ENCODE assay signal across 17 mouse cellular contexts in the genomic region with DNA sequence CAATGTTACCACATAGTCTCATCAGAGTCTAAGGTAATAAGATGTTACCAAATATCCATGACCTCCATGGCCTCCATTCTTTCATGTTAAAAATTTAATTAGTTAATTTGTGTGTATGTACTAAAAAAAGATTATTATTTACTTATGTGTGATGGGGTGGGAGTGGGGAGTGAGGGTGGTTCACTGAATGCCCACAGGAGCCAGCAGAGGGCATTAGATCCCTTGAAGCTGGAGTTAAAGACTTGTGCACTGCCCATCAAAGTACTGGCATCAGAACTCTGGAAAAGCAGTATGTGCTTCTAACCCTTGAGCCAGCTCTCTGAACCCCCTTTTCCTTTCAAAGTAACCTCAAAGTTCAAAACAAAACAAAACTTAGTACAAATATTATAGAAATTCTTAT. TPM values are rescaled to one million over a fixed set of nuclear protein-coding genes. Genes with fewer than 3 reads are reported as not detected.
DNase-seq lines count a peak whose midpoint lies in the region; ATAC-seq and TF ChIP-seq lines count a peak whose summit lies in the region.
"Had no signal": no experiment of that assay in that cellular context is flagged by ENCODE, and none has a peak within 500 bp of the region (broad histone marks: within the 10 kb centered on the region; RNA-seq: fewer than 3 reads in every experiment).

No protein-coding gene starts in this region.

- no peak overlapping the region for H3K4me2 ChIP-seq in liver, postnatal 0 days (ENCODE audit: low read depth, low read length)
- no peak overlapping the region for H3K4me2 ChIP-seq in CH12.LX (ENCODE audit: insufficient read depth, low read depth, poor library complexity, severe bottlenecking)
- H3K4me2 ChIP-seq: forebrain, embryonic 15.5 days; hindbrain, embryonic 15.5 days; limb, embryonic 12.5 days; lung, embryonic 15.5 days; midbrain, embryonic 12.5 days had no signal

- peak; percentile 24 for TF ChIP-seq RAD21 in CH12.LX (IDR thresholded peaks at IDR 0.05; ENCODE audit: low read depth, low read length)

- no peak overlapping the region for H3K27ac ChIP-seq in heart, adult 2 months
- no peak overlapping the region for H3K27ac ChIP-seq in liver, postnatal 0 days (ENCODE audit: low read depth)
- H3K27ac ChIP-seq in CH12.LX (ENCODE audit: insufficient read depth, low read depth): no peak overlapping the region
- H3K27ac ChIP-seq: forebrain, embryonic 15.5 days; hindbrain, embryonic 15.5 days; limb, embryonic 12.5 days; lung, embryonic 15.5 days; midbrain, embryonic 12.5 days had no signal

- dilution Hi-C loops in CH12.LX (cut with MboI; ENCODE audit: extremely low pct_ligation_motif_present, extremely low pct_unique_long_range_greater_than_20kb, low sequenced_read_pairs): no loop called here

- DNase-seq in heart, adult 2 months: no peak
- no peak for DNase-seq in heart, postnatal 14 days
- no peak for DNase-seq in liver, postnatal 0 days
- DNase-seq in liver: no peak
- DNase-seq in CH12.LX (ENCODE audit: extremely low read depth): no peak
- DNase-seq in brain, embryonic 14.5 days (ENCODE audit: low read depth): peak; percentile 11
- no peak for DNase-seq in right cerebral cortex, postnatal 14 days
- DNase-seq: cerebellum, adult 9-10 months; embryo, embryonic 11 days; heart, adult 18-20 months; heart, postnatal 10 days; kidney, adult 9 months had no signal

- no peaks in the 10 kb centered on the region for H3K9me3 ChIP-seq in liver, postnatal 0 days (ENCODE audit: low read length)
- no peaks in the 10 kb centered on the region for H3K9me3 ChIP-seq in CH12.LX (replicated peaks; ENCODE audit: low read length)
- H3K9me3 ChIP-seq: forebrain, embryonic 15.5 days; hindbrain, embryonic 15.5 days; limb, embryonic 12.5 days; lung, embryonic 15.5 days; midbrain, embryonic 12.5 days had no signal

- in situ Hi-C loops in CH12.LX (cut with MboI; ENCODE audit: low pct_ligation_motif_present, low pct_unique_long_range_greater_than_20kb, low sequenced_read_pairs): no loop called here

- no peaks in the 10 kb centered on the region for H3K27me3 ChIP-seq in heart, adult 2 months (ENCODE audit: control insufficient read depth, insufficient read depth, low read length)
- H3K27me3 ChIP-seq in liver, postnatal 0 days (ENCODE audit: insufficient read depth, low read length): no peaks in the 10 kb centered on the region
- H3K27me3 ChIP-seq in CH12.LX (replicated peaks): no peaks in the 10 kb centered on the region
- H3K27me3 ChIP-seq: forebrain, embryonic 15.5 days; hindbrain, embryonic 15.5 days; limb, embryonic 12.5 days; lung, embryonic 15.5 days; midbrain, embryonic 12.5 days had no signal

- ATAC-seq in liver, postnatal 0 days: no peak
- ATAC-seq: forebrain, embryonic 15.5 days had no signal

- no peak overlapping the region for H3K4me3 ChIP-seq in heart, adult 2 months
- H3K4me3 ChIP-seq in liver, postnatal 0 days (ENCODE audit: low read depth, low read length): no peak overlapping the region
- H3K4me3 ChIP-seq in CH12.LX (replicated peaks in 1 of 3; ENCODE audit: low read depth in 2 of 3, low read length in 2 of 3, poor library complexity in 1 of 3): no peak overlapping the region
- H3K4me3 ChIP-seq: forebrain, embryonic 15.5 days; hindbrain, embryonic 15.5 days; limb, embryonic 12.5 days; lung, embryonic 15.5 days; midbrain, embryonic 12.5 days had no signal

- no peaks in the 10 kb centered on the region for H3K79me2 ChIP-seq in heart, adult 2 months (replicated peaks; ENCODE audit: control insufficient read depth, insufficient read depth, low read length)
- H3K79me2 ChIP-seq in CH12.LX (replicated peaks; ENCODE audit: control insufficient read depth, extremely low read depth, insufficient read depth, poor library complexity, severe bottlenecking): no peaks in the 10 kb centered on the region

- intact Hi-C loops in heart, adult 2 months (cut with DNase I): no loop called here
- intact Hi-C loops in heart, postnatal 14 days (cut with DNase I): no loop called here

- no peak overlapping the region for H3K9ac ChIP-seq in heart, adult 2 months (ENCODE audit: low read depth, low read length)
- H3K9ac ChIP-seq in liver, postnatal 0 days (replicated peaks): no peak overlapping the region
- no peak overlapping the region for H3K9ac ChIP-seq in CH12.LX (ENCODE audit: insufficient read depth, low read depth)
- H3K9ac ChIP-seq: forebrain, embryonic 15.5 days; hindbrain, embryonic 15.5 days; limb, embryonic 12.5 days; lung, embryonic 15.5 days; midbrain, embryonic 12.5 days had no signal

- TF ChIP-seq CTCF in heart, adult 2 months (IDR thresholded peaks at IDR 0.05): peak; percentile 47
- TF ChIP-seq CTCF in liver, postnatal 0 days (IDR thresholded peaks at IDR 0.05; ENCODE audit: low read depth): peak; percentile 28; the same call in 1 of the 2 replicates
- peak in 1 of 2 experiments; percentile 55; a peak in 2 of 4 replicates for TF ChIP-seq CTCF in CH12.LX (conservative IDR thresholded peaks at IDR 0.05 in 1 of 2, IDR thresholded peaks at IDR 0.05 in 1 of 2; ENCODE audit: low read depth in 2 of 2, low read length in 2 of 2)
- peak; percentile 34; the same call in 1 of the 2 replicates for TF ChIP-seq CTCF in brain, embryonic 14.5 days (IDR thresholded peaks at IDR 0.05; ENCODE audit: borderline replicate concordance, extremely low read depth, insufficient read depth, insufficient read length)

- H3K4me1 ChIP-seq in heart, adult 2 months (ENCODE audit: control insufficient read depth, insufficient read depth, low read length): no peaks in the 10 kb centered on the region
- no peaks in the 10 kb centered on the region for H3K4me1 ChIP-seq in liver, postnatal 0 days (ENCODE audit: insufficient read depth)
- H3K4me1 ChIP-seq in CH12.LX (ENCODE audit: control insufficient read depth in 1 of 2, insufficient read depth in 2 of 2): no peaks in the 10 kb centered on the region
- H3K4me1 ChIP-seq: forebrain, embryonic 15.5 days; hindbrain, embryonic 15.5 days; limb, embryonic 12.5 days; lung, embryonic 15.5 days; midbrain, embryonic 12.5 days had no signal

- no peak for TF ChIP-seq EP300 in heart, adult 2 months (IDR thresholded peaks at IDR 0.05; ENCODE audit: insufficient read depth, low read depth, low read length)
- no peak for TF ChIP-seq EP300 in liver, postnatal 0 days (IDR thresholded peaks at IDR 0.05; ENCODE audit: low read depth)
- TF ChIP-seq EP300 in CH12.LX (IDR thresholded peaks at IDR 0.05; ENCODE audit: low read length): no peak

- no peaks in the 10 kb centered on the region; the same call in 1 of the 2 replicates for H3K36me3 ChIP-seq in heart, adult 2 months (ENCODE audit: control insufficient read depth, insufficient read depth, low read length)
- H3K36me3 ChIP-seq in liver, postnatal 0 days (replicated peaks; ENCODE audit: insufficient read depth, low read length): peaks cover 6% of the 10 kb centered on the region; the same call in 1 of the 2 replicates
- H3K36me3 ChIP-seq in CH12.LX (replicated peaks in 1 of 2; ENCODE audit: control insufficient read depth in 1 of 2, insufficient read depth in 1 of 2, low read length in 1 of 2): peaks cover 14 to 64% of the 10 kb centered on the region in 2 experiments

- TF ChIP-seq POLR2A in heart, adult 2 months (IDR thresholded peaks at IDR 0.05; ENCODE audit: insufficient read depth, low read depth, low read length): no peak
- no peak for TF ChIP-seq POLR2A in CH12.LX (IDR thresholded peaks at IDR 0.05; ENCODE audit: low read depth, low read length)
- no peak for TF ChIP-seq POLR2A in brain, embryonic 14.5 days (IDR thresholded peaks at IDR 0.05; ENCODE audit: borderline replicate concordance, extremely low read depth, insufficient read depth, insufficient read length, poor library complexity, severe bottlenecking)

TF ChIP-seq in CH12.LX, 34 proteins besides CTCF, POLR2A, EP300 and RAD21:
- TF ChIP-seq HCFC1 (IDR thresholded peaks at IDR 0.05; ENCODE audit: low read depth, low read length) (no peak), SMC3 (IDR thresholded peaks at IDR 0.05; ENCODE audit: low read depth, low read length) (peak; percentile 11; the same call in 1 of the 2 replicates)

RNA-seq across cellular contexts. Expression of a gene that starts 39.9 kb away (rescaled TPM):
- 10 to 100 TPM; 78.8 to 82.8 TPM for total RNA-seq in heart, adult 2 months (2021)
- polyA plus RNA-seq in heart, adult 2 months (2012; rRNA removed): 22.9 and 42.6 TPM in 2 replicates
- total RNA-seq in heart, postnatal 14 days (2021): 10 to 100 TPM; 74.3 to 75.9 TPM
- 8.2 and 9.7 TPM in 2 replicates for polyA plus RNA-seq in liver, postnatal 0 days (2015; fragmentation: Nextera tagmentation; extraction: Ambion mirVana)
- total RNA-seq in CH12.LX (2012; rRNA removed): 14.9 and 18.8 TPM in 2 replicates
- 10.1 and 13.6 TPM in 2 replicates for total RNA-seq in CH12.LX (2014; rRNA removed)
- polyA plus RNA-seq in CH12.LX (2012; ENCODE audit: insufficient read length, low read depth): 41.4 and 44.4 TPM in 2 replicates
- polyA plus RNA-seq in brain, embryonic 14.5 days (2012; rRNA removed): 33.8 and 52.8 TPM in 2 replicates

RNA-seq across cellular contexts. Expression of a gene that starts 54.5 kb away (rescaled TPM):
- 10 to 100 TPM; 19.2 to 20.6 TPM for total RNA-seq in heart, adult 2 months (2021)
- 22.3 and 25.7 TPM in 2 replicates for polyA plus RNA-seq in heart, adult 2 months (2012; rRNA removed)
- 10 to 100 TPM; 30.7 to 31.8 TPM for total RNA-seq in heart, postnatal 14 days (2021)
- 12.4 and 18.6 TPM in 2 replicates for polyA plus RNA-seq in liver, postnatal 0 days (2015; fragmentation: Nextera tagmentation; extraction: Ambion mirVana)
- total RNA-seq in CH12.LX (2012; rRNA removed) (17.5 and 27.2 TPM in 2 replicates), CH12.LX (2014; rRNA removed) (22.6 and 23.6 TPM in 2 replicates)
- 28.4 and 31.4 TPM in 2 replicates for polyA plus RNA-seq in CH12.LX (2012; ENCODE audit: insufficient read length, low read depth)
- 352 and 472 TPM in 2 replicates for polyA plus RNA-seq in brain, embryonic 14.5 days (2012; rRNA removed)

Comparison
In these comparisons a context has a peak if more than half of its experiments do, and no peak if none do; other contexts are left out.
1. RNA of a gene that starts 54.5 kb away (polyA plus RNA-seq): 352 to 472 TPM in brain, embryonic 14.5 days; 28.4 to 31.4 TPM in CH12.LX, 22.3 to 25.7 TPM in heart, adult 2 months and 12.4 to 18.6 TPM in liver, postnatal 0 days; every median in the first group is over 10 times any median in the second.